Mouse (Mus musculus): ENCODE results near the gene Capn11.

GRCm38 (mm10) chr17:45666091-45666490, 7.0 kb upstream of the Capn11 start:
- TF ChIP-seq POLR2A (IDR thresholded peaks at IDR 0.05; ENCODE audit: extremely low read depth, insufficient read depth, low read length): no peak
- TF ChIP-seq CTCF (IDR thresholded peaks at IDR 0.05; ENCODE audit: low read depth, low read length): no peak
